Mouse (Mus musculus): ENCODE measurements around the gene Egfr.
A peak's percentile ranks its signal among the peaks of the same experiment; 100 is the strongest.

Gene Egfr

DNA sequence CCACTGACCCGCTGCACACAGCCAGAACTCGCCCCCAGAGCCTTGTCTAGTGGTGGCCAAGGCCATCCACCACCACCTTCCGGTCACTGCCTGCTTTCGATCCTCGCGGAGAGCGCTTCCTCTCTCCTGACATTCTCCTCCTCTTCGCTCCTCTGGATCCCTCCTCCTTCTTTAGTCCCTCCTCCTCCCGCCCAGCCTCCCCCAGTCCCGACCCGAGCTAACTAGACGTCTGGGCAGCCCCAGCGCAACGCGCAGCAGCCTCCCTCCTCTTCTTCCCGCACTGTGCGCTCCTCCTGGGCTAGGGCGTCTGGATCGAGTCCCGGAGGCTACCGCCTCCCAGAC, at the start of gene Egfr:
TSS of gene Egfr (plus strand) at position 197 of the 342 bp plus-strand sequence.
- peak in 1 of 2 experiments; percentile 13 for DNase-seq

DNA sequence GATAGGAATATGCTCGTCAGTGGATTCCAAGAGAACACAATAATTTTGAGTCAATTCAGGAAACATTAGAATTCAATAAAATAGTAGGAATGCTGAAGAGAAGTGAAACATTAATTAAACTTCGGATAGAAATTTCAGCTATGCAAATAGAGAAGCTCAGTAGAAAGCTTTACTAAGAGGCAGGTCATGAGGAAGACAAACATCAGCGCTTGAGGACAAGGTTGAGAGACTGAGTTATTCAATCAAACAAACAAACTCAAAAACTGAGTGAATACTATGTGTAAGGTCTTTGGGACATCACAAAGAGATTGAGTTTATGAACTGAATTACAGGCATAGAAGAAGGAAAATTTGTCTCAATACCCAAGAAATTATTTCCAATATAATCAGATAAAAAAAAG, 48.8 kb upstream of the Egfr start:
- DNase-seq, result no peak

DNA sequence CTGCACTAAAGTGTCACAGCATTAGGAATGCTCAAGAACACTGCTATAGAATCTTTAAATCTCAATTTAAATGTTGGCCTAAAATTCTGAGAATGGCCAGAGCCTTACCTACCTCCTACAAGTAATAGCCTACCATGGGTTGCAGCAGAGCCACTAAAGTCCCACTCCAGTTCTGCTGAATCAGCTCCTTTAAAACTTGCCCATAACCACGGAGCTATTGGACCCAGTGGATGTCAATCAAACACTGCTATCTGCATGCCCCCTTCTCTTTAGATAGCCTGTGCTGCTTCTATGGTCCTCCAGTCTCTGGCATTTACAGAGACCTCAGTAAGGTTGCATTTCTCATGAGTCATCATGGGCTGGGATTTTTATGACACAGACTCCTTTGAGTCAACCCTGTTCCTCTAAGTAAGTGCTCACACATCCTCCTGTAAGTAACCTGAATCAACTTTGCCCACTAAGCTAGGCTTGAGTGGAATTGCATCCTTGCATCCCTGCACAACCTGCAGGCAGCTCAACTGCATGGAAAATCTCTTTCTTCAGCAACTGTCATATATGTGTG, 16.8 kb upstream of the Egfr start:
- no peak for DNase-seq

DNA sequence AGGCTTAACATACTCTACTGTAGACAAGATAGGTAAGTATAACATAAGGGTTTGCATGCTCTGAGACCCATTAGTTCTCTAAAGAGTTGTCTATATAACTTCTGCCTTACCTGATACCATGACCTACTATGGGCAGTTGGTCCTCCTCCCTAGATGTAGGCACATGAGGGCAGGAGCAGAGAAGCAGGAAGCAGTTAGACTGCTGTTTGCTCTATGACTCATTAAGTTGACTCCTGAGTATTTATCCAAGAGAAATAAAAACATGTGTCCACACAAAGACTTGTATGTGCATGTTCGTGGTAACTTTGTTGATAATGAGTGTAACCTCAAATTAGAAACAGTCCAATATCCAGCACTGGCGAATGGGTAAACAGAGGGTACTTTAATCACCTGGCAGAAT, 14.7 kb upstream of the Egfr start:
- no peak for DNase-seq

DNA sequence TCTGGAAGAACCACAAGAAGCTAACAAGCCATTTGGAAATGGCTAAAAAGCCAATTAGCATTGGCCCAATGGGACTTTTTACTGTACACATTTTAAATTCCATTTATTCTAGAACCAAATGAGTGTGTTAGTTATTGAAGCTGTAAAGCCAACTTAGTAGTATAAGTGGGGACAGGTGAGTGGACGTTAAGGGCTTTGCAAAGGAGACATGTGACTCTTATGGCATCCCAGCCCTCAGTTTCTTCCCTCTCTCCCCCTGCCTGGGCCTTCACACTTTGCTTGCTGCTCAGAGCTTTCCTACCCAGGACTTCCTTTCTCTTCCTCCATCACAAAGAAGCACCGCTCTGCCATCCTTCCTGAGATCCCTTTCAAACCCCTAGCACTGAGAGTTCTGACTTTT, 13.3 kb upstream of the Egfr start:
- no peak for DNase-seq

DNA sequence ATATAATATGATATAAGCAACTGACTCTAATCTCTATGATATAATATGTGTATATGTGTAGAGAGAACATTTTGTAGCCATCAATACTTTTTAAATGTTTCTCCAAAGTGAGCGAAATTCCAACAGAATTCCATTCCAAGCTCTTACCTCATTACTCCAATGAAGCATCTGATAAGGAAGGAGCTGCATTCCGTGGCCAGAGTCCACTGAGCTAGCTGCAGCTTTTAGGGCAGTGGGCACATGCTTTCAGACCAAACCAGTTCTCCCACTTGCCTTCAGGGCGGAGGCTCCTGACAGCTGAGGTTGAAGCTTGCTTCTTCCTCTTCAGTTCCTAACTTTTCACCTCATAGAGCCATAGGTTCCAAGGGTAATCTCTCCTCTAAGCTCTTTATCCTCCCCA, 12.8 kb upstream of the Egfr start:
- no peak for DNase-seq

DNA sequence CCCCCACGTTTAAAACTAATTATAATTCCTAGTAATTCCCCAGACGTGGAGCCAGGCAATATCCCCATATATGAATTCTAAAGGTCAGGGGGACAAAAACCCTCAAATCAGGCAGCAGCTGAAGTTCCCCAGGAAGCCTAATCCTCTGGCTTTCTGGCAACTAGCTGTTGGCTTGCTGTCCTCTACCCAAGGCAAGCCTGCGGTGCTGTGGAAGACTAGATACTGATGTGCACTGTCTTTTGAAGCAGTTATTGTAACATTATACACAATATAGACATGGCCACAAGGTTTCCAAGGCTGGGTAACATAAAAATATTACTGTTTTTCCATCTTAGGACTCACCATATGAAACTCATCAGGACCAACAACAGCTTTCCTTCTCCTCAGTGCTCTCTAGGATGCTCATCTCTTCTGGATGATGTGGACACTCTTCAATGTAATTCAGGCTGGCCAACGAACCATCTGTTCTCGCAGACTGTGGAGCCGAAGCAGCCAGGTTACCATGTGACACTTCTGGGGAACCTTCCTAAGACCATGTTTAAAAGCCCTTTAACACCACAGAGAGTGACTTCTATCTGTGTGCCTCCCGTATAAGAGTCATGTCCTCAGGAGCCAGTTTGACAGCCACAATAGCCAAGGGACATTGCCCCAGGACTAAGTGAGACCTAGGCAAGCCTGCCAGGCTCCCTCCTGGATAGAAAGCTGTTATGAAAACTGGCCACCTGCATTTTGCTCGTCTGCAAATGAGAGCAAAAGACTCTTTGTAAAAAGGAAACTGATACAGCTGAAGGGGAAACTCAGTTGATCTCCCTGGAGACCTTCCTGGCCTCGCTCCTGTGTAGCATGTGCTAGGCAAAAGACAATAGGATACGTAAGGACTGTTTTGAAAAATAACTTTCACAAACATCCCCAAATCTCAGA, 11.1 kb upstream of the Egfr start:
- DNase-seq, result no peak

DNA sequence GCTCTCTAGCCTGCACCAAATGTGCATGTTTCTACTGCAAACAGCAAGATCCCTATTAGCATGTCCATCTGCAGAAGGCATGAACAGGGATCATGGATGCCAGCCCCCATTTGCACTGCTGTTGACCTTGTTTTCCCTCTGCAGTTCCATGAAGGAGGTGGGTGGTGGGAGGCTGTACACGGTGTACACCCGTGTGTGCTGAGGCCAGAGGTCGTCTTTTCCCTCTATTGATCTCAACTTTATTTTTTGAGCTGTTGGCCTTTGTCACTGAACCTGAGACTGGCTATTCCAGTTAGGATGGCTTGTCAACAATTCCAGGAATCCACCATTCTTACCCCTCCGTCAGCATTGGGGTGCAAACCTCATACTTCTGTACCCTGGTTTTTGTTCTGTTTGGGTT, 9.8 kb upstream of the Egfr start:
- no peak for DNase-seq

DNA sequence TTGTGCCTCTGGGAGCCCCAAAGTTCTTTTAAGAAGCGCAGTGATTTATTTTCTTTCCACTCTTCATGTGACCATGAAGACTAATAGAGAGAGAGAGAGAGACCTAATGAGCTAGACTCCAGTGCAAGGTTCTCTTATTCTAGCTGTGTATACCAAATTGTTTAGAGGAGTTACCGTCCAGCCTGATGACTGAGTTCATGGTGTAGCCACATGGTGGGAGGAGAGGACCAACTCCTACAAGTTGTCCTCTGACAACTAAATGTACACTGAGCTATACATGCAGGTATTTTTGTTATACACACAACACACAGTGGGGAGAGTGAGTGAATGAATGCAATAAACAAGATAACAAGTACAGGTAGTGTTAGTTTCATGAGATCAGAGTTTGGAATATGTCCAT, 9.2 kb upstream of the Egfr start:
- DNase-seq, result no peak

DNA sequence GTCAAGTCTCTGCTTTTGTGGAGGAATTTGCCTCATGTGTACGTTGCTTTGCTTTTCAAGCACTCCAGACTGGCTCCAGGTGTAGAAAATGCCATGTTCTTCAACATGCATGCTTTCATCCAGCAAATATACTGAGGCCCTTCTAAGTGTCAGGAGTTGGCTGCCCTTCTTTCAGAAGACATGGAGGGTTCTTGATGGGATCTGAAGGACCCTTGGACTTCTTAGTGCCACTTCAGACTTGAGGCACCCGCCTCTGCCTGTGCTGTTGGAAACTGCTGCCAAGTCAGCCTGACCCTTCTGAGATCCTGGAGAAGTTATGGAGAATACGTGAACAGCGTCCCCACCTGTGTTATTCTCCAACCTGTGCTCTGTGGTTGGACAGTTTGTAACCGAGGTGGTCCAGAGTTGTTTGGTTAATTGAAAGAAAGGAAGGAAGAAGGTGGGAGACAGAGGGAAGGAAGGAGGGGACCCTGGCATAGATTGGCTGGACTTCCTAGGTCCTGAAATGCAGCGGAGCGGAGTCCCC, 483 bp upstream of the Egfr start:
- no peak for DNase-seq

DNA sequence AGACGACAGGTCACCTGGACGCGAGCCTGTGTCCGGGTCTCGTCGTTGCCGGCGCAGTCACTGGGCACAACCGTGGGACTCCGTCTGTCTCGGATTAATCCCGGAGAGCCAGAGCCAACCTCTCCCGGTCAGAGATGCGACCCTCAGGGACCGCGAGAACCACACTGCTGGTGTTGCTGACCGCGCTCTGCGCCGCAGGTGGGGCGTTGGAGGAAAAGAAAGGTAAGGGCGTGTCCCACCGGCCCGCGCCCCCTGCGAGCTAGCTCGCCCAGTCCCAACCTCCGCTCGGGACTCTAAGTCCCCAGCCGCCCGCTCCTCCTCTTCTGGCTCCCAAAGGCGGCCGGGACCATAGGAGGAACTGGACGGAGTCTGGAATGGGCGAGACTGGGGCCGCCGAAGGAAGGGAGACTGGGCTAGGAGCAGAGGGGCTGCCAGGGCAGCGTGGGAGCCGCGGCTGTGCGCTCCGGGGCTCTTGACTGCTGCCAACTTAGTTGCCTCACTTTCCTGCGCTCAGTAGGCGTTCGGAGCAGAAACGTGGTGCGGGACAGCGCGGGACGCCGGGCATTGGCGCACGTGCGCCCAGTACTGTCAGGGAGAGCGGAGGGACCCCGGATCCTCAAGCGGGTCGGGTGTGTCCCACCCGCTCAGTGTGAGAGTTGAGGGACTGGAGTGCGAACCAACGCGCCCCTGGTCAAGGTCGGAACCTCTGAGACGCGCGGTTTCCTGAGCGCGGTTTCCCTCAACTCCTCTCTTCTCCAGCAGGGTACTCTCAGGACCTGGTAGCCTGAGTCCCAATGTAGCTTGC, 548 bp downstream of the Egfr start:
- DNase-seq, result no peak

DNA sequence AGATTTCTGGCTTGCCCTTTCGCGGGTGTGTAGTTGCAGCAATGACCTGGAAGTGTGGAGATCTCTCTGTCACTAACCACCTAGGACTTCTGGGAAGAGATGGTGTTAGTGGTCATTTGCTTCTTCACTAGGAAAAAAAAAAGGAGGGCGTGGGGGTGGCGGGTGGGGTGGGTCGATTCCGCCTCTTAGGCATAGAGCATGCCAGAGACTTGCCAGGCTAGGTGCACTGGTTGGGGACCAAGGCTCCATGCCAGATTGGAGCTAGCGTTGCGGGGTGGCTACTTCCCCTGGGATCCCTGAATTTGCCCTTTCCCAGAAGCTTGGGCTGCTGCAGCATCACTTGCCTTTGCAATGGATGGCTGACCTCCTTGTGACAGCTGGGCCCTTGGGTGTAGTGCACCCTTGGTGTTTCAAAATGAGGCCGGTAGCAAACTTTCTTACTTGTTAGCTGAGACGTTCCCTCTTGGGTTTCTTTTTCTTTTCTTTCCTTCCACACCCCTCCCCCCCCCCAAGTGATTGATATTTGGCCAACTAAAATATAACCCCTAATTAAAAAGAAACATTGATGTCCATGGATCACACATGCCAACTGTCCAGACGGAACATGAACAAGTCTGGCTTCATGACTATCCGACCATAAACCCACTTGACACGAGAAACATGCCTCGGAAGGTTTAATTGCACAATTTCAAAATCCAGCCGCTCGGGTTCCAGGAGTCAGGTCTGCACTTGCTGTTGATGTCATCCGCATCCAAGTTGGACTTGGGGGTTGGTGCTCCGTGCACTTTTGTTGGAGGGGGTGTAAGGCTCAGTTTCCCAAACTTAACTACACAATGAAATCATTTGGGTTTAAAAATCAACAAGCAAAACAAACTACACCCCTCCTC, 1.4 kb downstream of the Egfr start:
- no peak for DNase-seq

DNA sequence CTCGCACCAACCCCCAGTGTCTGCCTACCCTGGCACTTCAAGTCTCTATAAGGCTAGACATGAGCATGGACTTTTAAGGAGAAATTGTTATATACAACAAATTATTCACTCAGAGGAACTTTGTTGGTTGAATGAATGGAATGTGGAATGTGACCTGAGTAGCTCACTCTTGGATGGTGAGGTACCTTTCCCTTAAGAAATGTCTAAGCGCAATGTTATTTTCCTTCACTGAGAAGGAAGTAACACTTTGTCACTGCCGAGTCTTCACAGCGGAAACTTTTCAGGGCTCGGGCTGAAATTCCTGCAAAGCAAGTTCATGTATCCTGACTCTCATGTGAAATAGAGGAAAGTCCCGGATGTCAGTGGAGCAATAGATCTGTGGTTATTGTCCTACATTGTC, 7.9 kb downstream of the Egfr start:
- no peak for DNase-seq

DNA sequence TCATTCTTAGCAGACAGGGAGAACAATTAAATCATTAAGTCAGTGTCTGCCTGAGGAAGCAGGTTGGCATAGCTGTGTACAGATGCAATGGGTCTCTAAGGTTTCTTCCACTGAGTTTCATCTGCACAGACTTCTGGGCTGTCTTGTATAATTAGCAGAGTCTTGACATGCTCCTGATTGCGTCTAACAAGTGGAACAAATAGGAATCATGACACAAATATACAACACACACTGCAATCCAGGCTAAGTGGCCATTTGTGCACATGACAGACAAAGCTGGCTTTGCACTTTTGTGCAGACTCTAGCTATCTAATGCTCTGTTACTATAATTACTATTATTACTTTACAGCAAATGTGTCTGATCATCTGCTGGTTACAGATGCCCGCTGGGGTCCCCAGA, 9.2 kb downstream of the Egfr start:
- DNase-seq, result no peak

DNA sequence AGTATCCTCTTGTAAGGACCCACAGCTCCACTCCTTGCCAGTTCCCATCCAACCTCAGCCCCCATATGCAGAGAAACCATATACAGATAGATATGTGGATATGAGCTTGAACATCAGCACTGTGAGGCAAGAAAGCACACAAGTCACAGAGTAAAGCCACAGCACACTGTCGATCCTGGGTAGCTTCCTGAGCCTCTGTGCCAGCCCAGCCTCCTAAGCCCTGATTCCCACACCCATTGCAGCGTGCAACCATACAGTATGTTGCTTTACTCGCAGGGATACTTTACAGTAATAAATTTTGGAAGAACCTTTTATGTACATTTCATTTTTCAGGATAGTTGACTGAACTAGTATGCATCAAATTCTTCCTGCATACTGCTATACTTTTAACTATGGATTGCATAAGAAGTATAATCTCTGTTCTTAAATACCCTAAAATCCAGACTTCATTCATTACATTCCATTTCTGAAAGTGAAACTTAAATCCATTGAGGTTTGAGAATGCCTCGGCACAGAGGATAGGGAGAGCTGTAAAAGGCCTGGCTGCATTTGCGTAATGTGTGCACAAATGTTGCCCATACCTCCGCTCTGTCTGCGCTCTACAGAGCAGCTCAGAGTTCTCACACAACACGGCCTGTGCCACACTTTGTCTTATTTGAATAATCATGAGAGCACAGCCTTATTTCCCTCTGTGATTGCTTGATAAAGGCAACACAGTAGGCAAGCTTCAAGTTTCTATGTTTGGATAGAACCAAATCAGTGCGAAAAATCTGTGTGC, 14.2 kb downstream of the Egfr start:
- no peak for DNase-seq

DNA sequence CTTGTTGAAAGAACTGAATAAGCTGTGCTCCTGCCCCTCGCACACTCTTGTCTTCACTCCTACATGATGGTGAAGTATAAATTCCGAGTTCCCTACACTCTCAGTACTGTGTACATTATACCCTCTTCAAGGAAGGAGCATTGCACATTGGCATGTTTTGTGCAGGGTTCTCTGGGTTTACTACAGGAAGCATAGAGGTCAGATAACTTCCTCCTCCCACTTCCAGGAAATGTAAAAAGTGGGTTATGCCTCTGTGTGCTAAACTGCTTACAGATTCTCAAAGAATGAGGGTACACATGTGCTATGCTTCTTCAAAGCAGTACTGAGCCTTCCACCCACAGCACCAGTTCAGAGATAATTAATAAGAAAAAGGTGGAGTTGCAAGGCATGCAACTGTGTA, 16.0 kb downstream of the Egfr start:
- DNase-seq, result no peak

DNA sequence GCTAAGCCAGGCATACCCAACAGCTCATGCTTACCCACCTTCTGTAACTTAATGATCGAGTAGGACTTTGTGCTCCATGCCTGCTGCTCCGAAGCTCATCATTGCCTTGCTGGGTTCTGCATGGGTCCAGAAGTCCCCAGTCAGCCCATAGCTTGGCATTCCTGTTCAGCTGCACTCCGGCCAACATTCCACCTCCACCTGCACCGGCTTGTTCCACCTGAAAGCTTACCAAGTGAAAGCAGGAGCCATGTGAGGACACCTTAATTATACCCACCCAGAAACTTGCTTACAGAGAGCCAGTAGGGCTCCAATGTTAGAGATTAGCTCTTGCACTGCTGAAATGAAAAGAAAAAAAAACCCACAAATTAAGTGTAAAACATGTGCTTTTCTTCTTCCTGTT, 17.3 kb downstream of the Egfr start:
- DNase-seq, result no peak

DNA sequence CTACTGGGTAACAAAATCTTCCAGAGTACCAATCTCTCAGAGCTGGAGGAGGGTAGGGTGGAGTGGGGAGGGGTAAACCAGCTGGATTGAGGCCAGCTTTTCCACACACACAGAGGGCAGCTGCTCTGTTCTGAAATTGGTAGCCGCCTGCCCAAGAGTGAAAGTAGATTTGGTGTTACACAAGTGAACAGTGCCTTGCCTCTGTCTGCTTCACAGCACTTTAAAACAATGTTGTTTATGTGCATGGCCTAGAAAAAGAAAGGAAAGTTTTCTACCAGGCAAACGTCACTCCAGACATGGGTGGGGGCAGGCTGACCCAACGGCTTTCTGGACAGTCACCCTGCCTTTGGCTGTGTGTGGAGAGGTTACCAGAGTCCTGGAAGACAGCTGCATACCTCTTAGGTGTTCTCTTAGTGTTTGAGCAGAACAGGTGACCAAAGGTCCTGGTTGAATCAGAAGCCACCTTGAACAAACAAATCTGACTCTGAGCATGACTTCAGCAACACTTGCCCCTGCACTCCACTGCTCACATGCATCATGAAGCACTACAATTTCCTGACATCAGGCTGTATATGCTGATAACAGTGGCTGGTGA, 17.8 kb downstream of the Egfr start:
- DNase-seq, result no peak

DNA sequence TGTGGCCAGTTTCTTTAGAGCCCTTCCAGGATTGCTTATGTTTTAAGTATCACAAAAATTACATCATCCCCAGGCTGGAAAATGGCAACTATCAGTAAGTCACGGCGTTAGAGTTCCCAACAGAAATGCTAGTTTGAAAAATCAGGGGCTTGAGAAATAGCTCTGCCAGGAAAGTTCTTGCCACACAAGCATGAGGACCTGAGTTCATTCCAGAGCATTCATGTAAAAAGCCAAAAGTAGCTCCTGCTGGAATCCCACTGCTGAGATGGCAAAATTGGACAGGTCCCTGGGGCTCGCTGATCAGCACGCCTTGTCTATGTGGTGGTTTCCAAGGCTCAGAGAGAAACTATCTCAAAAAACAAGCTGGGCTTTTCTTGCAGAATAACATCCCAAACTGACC, 19.0 kb downstream of the Egfr start:
- DNase-seq, result no peak

DNA sequence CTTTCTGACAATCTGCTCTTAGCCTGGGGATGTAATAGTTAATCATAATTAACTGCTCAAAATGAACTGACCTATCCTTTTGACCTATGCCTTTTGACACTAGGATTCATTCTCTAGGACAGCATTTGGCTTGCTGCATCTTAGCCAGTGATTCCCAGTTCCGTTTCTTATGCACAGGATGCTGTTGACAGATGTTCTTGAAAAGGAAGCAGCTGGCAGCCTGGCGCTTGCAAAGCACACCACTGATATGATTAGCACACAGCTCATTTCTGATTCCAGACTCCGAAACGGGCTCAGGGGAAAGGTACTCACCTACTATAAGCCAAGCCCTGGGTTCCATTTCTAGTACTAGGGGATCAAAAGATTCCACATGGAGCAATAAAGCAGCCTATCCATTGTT, 20.7 kb downstream of the Egfr start:
- no peak for DNase-seq

DNA sequence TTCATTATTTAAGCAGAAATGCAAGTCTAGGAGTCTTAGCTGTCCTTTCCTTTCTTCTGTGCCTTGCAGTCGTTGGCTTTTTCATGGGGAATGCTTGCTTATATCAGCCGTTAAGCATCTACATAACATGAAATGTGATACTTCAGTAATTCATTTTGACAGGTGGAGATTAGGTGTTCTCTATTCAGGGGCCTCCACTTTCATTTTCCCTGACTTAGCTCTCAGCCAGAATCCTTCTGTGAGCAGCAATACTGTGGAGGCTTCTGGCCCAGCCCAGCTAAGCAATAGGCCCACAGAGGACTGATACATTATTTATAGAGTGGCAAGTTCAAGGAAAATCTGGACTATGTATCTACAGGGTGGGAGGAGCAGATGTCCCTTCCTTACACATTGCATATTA, 25.0 kb downstream of the Egfr start:
- no peak for DNase-seq
